Mouse (Mus musculus): ENCODE results near the gene Zic3. TPM values are rescaled to one million over a fixed set of nuclear protein-coding genes. Genes with fewer than 3 reads are reported as not detected.

The Zic3 gene
- polyA plus RNA-seq, 1 experiment, result not detected

DNA sequence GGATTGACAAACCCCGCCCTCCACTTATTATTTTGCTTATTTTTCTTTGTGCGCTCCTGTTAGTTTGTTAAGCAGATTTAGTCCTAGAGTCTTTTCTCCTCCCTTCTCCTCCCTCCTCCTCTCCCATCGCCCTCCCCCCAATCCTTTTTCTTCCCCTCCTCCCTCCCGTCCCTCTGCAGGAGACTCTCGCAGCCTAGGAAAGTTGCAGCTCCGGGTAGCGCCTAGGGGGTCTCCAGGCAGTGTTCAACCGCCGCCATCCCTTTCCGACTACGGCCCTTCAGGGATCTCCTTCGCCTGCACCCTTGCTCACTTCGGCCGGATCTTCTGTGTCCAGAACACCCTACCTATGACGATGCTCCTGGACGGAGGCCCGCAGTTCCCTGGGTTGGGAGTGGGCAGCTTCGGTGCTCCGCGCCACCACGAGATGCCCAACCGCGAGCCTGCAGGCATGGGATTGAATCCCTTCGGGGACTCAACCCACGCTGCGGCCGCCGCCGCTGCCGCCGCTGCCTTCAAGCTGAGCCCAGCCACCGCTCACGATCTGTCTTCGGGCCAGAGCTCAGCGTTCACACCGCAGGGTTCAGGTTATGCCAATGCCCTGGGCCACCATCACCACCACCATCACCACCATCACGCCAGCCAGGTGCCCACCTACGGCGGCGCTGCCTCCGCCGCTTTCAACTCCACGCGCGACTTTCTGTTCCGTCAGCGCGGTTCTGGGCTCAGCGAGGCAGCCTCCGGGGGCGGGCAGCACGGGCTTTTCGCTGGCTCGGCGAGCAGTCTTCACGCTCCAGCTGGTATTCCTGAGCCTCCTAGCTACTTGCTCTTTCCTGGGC lies 8.6 kb downstream of the Zic3 start:
- no peaks in the 10 kb centered on the region for H3K36me3 ChIP-seq (ENCODE audit: control insufficient read depth, insufficient read depth)
- no peak for TF ChIP-seq POLR2AphosphoS2 (IDR thresholded peaks at IDR 0.05; ENCODE audit: insufficient read length, low read depth)
- no peak for TF ChIP-seq CEBPB (IDR thresholded peaks at IDR 0.05; ENCODE audit: insufficient read depth, poor library complexity, severe bottlenecking)
- no peak for TF ChIP-seq REST (IDR thresholded peaks at IDR 0.05; ENCODE audit: insufficient read depth, insufficient read length)
- TF ChIP-seq SRF (IDR thresholded peaks at IDR 0.05; ENCODE audit: control insufficient read depth, insufficient read length, low read depth), result no peak
- no peak for TF ChIP-seq E2F4 (IDR thresholded peaks at IDR 0.05; ENCODE audit: insufficient read depth)
- no peak for TF ChIP-seq POLR2A (IDR thresholded peaks at IDR 0.05; ENCODE audit: insufficient read length, low read depth)
- no peak for TF ChIP-seq USF1 (IDR thresholded peaks at IDR 0.05; ENCODE audit: low read depth)
- no peak for TF ChIP-seq TCF3 (IDR thresholded peaks at IDR 0.05; ENCODE audit: insufficient read length, low read depth)
- no peak overlapping the region for H3K4me2 ChIP-seq (ENCODE audit: low read depth)
- H3K79me2 ChIP-seq (ENCODE audit: control insufficient read depth, insufficient read depth), result no peaks in the 10 kb centered on the region
- H3K4me3 ChIP-seq, result no peak overlapping the region
- no peaks in the 10 kb centered on the region for H3K27me3 ChIP-seq (ENCODE audit: control insufficient read depth, insufficient read depth, insufficient read length)
- no peak overlapping the region for H3ac ChIP-seq (ENCODE audit: control insufficient read depth, insufficient read length)

DNA sequence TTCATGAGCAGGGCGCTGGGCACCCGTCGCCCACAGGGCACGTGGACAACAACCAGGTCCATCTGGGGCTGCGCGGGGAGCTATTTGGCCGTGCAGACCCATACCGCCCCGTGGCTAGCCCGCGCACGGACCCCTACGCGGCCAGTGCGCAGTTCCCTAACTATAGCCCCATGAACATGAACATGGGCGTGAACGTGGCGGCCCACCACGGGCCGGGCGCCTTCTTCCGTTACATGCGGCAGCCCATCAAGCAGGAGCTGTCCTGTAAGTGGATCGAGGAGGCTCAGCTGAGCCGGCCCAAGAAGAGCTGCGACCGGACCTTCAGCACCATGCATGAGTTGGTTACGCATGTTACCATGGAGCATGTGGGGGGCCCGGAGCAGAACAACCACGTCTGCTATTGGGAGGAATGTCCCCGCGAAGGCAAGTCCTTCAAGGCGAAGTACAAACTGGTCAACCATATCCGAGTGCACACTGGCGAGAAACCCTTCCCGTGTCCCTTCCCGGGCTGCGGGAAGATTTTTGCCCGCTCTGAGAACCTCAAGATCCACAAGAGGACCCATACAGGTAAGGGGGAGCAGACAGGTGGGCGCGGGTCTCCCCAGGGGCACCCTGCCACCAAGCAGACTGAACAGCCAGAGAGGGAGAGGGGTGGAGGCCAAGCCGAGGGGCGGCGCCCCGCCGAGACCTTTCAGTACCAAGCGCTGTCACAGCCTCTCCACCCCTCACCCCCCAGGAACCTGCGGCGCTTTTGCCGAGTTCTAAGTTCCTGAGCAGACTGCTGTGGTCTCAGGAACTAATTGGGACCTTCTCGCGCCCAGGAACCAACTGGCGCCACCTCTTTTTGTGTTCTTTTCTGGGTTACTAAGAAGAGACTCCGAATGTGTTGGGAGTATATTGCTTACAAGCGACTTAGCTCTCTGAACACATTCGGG lies 9.4 kb downstream of the Zic3 start:
- H3K36me3 ChIP-seq (ENCODE audit: control insufficient read depth, insufficient read depth), result no peaks in the 10 kb centered on the region
- H3K4me3 ChIP-seq, result no peak overlapping the region
- no peaks in the 10 kb centered on the region for H3K27me3 ChIP-seq (ENCODE audit: control insufficient read depth, insufficient read depth, insufficient read length)
- no peaks in the 10 kb centered on the region for H3K79me2 ChIP-seq (ENCODE audit: control insufficient read depth, insufficient read depth)
- H3ac ChIP-seq (ENCODE audit: control insufficient read depth, insufficient read length), result no peak overlapping the region
- no peak overlapping the region for H3K4me2 ChIP-seq (ENCODE audit: low read depth)
- TF ChIP-seq POLR2AphosphoS2 (IDR thresholded peaks at IDR 0.05; ENCODE audit: insufficient read length, low read depth), result no peak

DNA sequence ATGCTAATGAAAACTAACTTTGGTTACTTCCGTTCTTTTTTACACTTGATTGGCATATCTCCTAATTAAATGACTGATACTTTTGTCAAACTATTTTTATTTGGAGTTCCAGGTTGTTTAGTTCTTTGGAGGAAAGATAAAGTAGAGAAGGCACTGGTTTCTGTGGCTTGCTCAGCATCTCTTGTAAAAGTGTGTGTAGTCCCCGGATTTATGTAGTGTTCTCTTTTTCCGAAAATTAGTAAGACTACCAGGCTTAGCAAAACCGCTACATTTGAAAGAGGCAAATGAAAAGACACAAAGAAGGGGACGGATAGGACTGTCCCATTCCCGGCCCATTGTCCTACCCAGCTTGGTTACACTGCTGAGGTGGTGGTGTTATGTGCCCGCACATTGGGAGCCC lies 10.1 kb downstream of the Zic3 start:
- Histone ChIP-seq H3K36me3 (ENCODE audit: control insufficient read depth, insufficient read depth) (no peaks in the 10 kb centered on the region), H3K4me2 (ENCODE audit: low read depth) (no peak overlapping the region), H3ac (ENCODE audit: control insufficient read depth, insufficient read length) (no peak overlapping the region), H3K79me2 (ENCODE audit: control insufficient read depth, insufficient read depth) (no peaks in the 10 kb centered on the region), H3K4me3 (no peak overlapping the region), H3K27me3 (ENCODE audit: control insufficient read depth, insufficient read depth, insufficient read length) (no peaks in the 10 kb centered on the region)
- TF ChIP-seq REST (IDR thresholded peaks at IDR 0.05; ENCODE audit: insufficient read depth, insufficient read length), result no peak
- no peak for TF ChIP-seq E2F4 (IDR thresholded peaks at IDR 0.05; ENCODE audit: insufficient read depth)
- TF ChIP-seq SRF (IDR thresholded peaks at IDR 0.05; ENCODE audit: control insufficient read depth, insufficient read length, low read depth), result no peak
- TF ChIP-seq MYOG (IDR thresholded peaks at IDR 0.05; ENCODE audit: control insufficient read depth in 1 of 3, insufficient read depth in 1 of 3, insufficient read length in 2 of 3, low read depth in 2 of 3), result no peak
- TF ChIP-seq TCF12 (IDR thresholded peaks at IDR 0.05; ENCODE audit: insufficient read depth, poor library complexity, severe bottlenecking), result no peak
- no peak for TF ChIP-seq POLR2AphosphoS2 (IDR thresholded peaks at IDR 0.05; ENCODE audit: insufficient read length, low read depth)
- TF ChIP-seq MAX (IDR thresholded peaks at IDR 0.05; ENCODE audit: low read depth), result no peak
- TF ChIP-seq TCF3 (IDR thresholded peaks at IDR 0.05; ENCODE audit: insufficient read length, low read depth), result no peak
- no peak for TF ChIP-seq CEBPB (IDR thresholded peaks at IDR 0.05; ENCODE audit: insufficient read depth, poor library complexity, severe bottlenecking)
- no peak for TF ChIP-seq USF1 (IDR thresholded peaks at IDR 0.05; ENCODE audit: low read depth)
- TF ChIP-seq POLR2A (IDR thresholded peaks at IDR 0.05; ENCODE audit: insufficient read length, low read depth), result no peak
- no peak for TF ChIP-seq MYOD1 (IDR thresholded peaks at IDR 0.05; ENCODE audit: control insufficient read depth in 1 of 3, insufficient read length in 2 of 3, low read depth in 2 of 3)

DNA sequence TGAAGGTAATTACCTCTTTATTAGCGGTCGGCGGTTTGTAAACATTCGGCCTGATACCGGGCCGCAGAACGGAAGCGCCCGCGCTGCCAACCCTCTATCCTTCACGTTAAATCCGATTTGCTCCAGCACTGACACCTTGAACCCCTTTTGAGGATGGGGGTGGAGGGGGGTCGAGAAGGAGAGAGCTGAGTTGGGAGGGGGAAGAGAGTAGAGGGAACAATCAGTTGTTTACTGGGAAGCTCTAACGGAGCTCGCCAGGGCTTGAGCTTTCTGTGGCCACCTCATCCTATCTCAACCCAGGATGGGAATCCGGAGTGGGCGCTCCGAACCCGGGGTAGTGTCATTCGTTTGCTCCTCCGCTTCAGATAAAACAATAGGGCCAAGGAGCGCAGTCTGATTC lies 11.0 kb downstream of the Zic3 start:
- H3K4me2 ChIP-seq (ENCODE audit: low read depth), result no peak overlapping the region
- H3K4me3 ChIP-seq, result no peak overlapping the region
- H3K27me3 ChIP-seq (ENCODE audit: control insufficient read depth, insufficient read depth, insufficient read length), result no peaks in the 10 kb centered on the region
- no peaks in the 10 kb centered on the region for H3K36me3 ChIP-seq (ENCODE audit: control insufficient read depth, insufficient read depth)
- H3ac ChIP-seq (ENCODE audit: control insufficient read depth, insufficient read length), result no peak overlapping the region
- no peak for TF ChIP-seq TCF3 (IDR thresholded peaks at IDR 0.05; ENCODE audit: insufficient read length, low read depth)
- no peak for TF ChIP-seq SRF (IDR thresholded peaks at IDR 0.05; ENCODE audit: control insufficient read depth, insufficient read length, low read depth)
- TF ChIP-seq CEBPB (IDR thresholded peaks at IDR 0.05; ENCODE audit: insufficient read depth, poor library complexity, severe bottlenecking), result no peak
- TF ChIP-seq TCF12 (IDR thresholded peaks at IDR 0.05; ENCODE audit: insufficient read depth, poor library complexity, severe bottlenecking), result no peak
- no peak for TF ChIP-seq MYOG (IDR thresholded peaks at IDR 0.05; ENCODE audit: control insufficient read depth in 1 of 3, insufficient read depth in 1 of 3, insufficient read length in 2 of 3, low read depth in 2 of 3)
- no peak for TF ChIP-seq POLR2A (IDR thresholded peaks at IDR 0.05; ENCODE audit: insufficient read length, low read depth)
- no peak for TF ChIP-seq POLR2AphosphoS2 (IDR thresholded peaks at IDR 0.05; ENCODE audit: insufficient read length, low read depth)
- TF ChIP-seq MYOD1 (IDR thresholded peaks at IDR 0.05; ENCODE audit: control insufficient read depth in 1 of 3, insufficient read length in 2 of 3, low read depth in 2 of 3), result no peak
- TF ChIP-seq E2F4 (IDR thresholded peaks at IDR 0.05; ENCODE audit: insufficient read depth), result no peak
- no peak for TF ChIP-seq MAX (IDR thresholded peaks at IDR 0.05; ENCODE audit: low read depth)
- no peak for TF ChIP-seq USF1 (IDR thresholded peaks at IDR 0.05; ENCODE audit: low read depth)
- TF ChIP-seq REST (IDR thresholded peaks at IDR 0.05; ENCODE audit: insufficient read depth, insufficient read length), result no peak
- H3K79me2 ChIP-seq (ENCODE audit: control insufficient read depth, insufficient read depth), result no peaks in the 10 kb centered on the region
